Mouse (Mus musculus) MEL (cell line): ENCODE results near the gene Kcna2. TPM values are rescaled to one million over a fixed set of nuclear protein-coding genes. Genes with fewer than 3 reads are reported as not detected.

ENCODE experiments used
- DNase-seq: peaks from one replicate; pipeline ENCODE4 v3.0.0; 2011; ENCODE audit warnings: low read depth, low spot score
- H3K27ac ChIP-seq: 2 replicates; pipeline ENCODE4 v1.5.1; 2012; ENCODE audit warnings: low read depth, mild to moderate bottlenecking, control low read depth, low read length, moderate library complexity; ENCODE audit not compliant: control insufficient read depth
- H3K27me3 ChIP-seq, 2 experiments: fragments of 150-350 bp in 1 of 2; sonication (generic) in 1 of 2; 2 replicates each; pipeline ENCODE4 v1.6.1; 2012; ENCODE audit warnings: low read length in 2 of 2, mild to moderate bottlenecking in 2 of 2, improper control_type of control experiment in 1 of 2, moderate library complexity in 1 of 2; ENCODE audit not compliant: insufficient read depth in 2 of 2, control insufficient read depth in 1 of 2
- H3K36me3 ChIP-seq, 2 experiments: 2 replicates each; pipeline ENCODE4 v1.6.1; 2012 to 2014; ENCODE audit warnings: low read length in 2 of 2, improper control_type of control experiment in 1 of 2, inconsistent platforms in 1 of 2, mild to moderate bottlenecking in 1 of 2; ENCODE audit not compliant: insufficient read depth in 2 of 2, control insufficient read depth in 1 of 2
- H3K4me1 ChIP-seq, 2 experiments: fragments of 150-350 bp in 1 of 2; sonication (generic) in 1 of 2; 2 replicates each; pipeline ENCODE4 v1.6.1; 2012; ENCODE audit warnings: low read length in 2 of 2, improper control_type of control experiment in 1 of 2, mild to moderate bottlenecking in 1 of 2; ENCODE audit not compliant: insufficient read depth in 2 of 2, control insufficient read depth in 1 of 2
- H3K4me3 ChIP-seq, 2 experiments: fragments of 150-350 bp in 1 of 2; sonication (generic) in 1 of 2; 2 replicates each; pipeline ENCODE4 v1.5.1; 2012; ENCODE audit warnings: low read depth in 2 of 2, low read length in 2 of 2, mild to moderate bottlenecking in 2 of 2, moderate library complexity in 2 of 2, control low read depth in 1 of 2, improper control_type of control experiment in 1 of 2; ENCODE audit not compliant: control insufficient read depth in 1 of 2, insufficient read depth in 1 of 2
- H3K79me2 ChIP-seq: 2 replicates; pipeline ENCODE4 v1.6.1; 2012; ENCODE audit warnings: mild to moderate bottlenecking, low read length, moderate library complexity; ENCODE audit not compliant: control insufficient read depth, poor library complexity, insufficient read depth
- H3K9ac ChIP-seq: 2 replicates; pipeline ENCODE4 v1.6.1; 2012; ENCODE audit warnings: low read depth, mild to moderate bottlenecking, control low read depth, low read length, moderate library complexity; ENCODE audit not compliant: control insufficient read depth, poor library complexity, severe bottlenecking
- H3K9me3 ChIP-seq: fragments of 150-350 bp; sonication (generic); replicated peaks from 2 replicates; pipeline ENCODE4 v1.6.1; 2012; ENCODE audit warnings: mild to moderate bottlenecking, low read length, improper control_type of control experiment, moderate library complexity; ENCODE audit not compliant: insufficient read depth
- BHLHE40 ChIP-seq: IDR thresholded peaks from 2 replicates; pipeline ENCODE4 v1.6.1; 2012; ENCODE audit warnings: low read depth, mild to moderate bottlenecking, inconsistent platforms, low read length, improper control_type of control experiment, borderline replicate concordance
- CHD1 ChIP-seq: IDR thresholded peaks from 2 replicates; pipeline ENCODE4 v1.6.1; 2012; ENCODE audit warnings: low read depth, mild to moderate bottlenecking, inconsistent platforms, low read length, improper control_type of control experiment
- ELF1 ChIP-seq: IDR thresholded peaks from 2 replicates; pipeline ENCODE4 v1.6.1; 2014; ENCODE audit warnings: low read depth, mild to moderate bottlenecking, inconsistent platforms, low read length, improper control_type of control experiment, moderate library complexity
- ETS1 ChIP-seq: IDR thresholded peaks from 2 replicates; pipeline ENCODE4 v1.6.1; 2012; ENCODE audit warnings: low read depth, mild to moderate bottlenecking, inconsistent platforms, low read length, improper control_type of control experiment, moderate library complexity
- MAFK ChIP-seq: IDR thresholded peaks from 2 replicates; pipeline ENCODE4 v1.6.1; 2011; ENCODE audit warnings: low read depth, mild to moderate bottlenecking, low read length, improper control_type of control experiment, borderline replicate concordance
- MAX ChIP-seq: IDR thresholded peaks from 2 replicates; pipeline ENCODE4 v1.6.1; 2011; ENCODE audit warnings: low read length, improper control_type of control experiment
- MAZ ChIP-seq: IDR thresholded peaks from 2 replicates; pipeline ENCODE4 v1.6.1; 2012; ENCODE audit warnings: low read depth, mild to moderate bottlenecking, inconsistent platforms, low read length, improper control_type of control experiment
- MYC ChIP-seq: IDR thresholded peaks from 2 replicates; pipeline ENCODE4 v1.6.1; 2011; ENCODE audit warnings: low read depth, mild to moderate bottlenecking, low read length, improper control_type of control experiment, moderate library complexity
- POLR2AphosphoS2 ChIP-seq: IDR thresholded peaks from 2 replicates; pipeline ENCODE4 v1.6.1; 2011; ENCODE audit warnings: low read length, improper control_type of control experiment
- RCOR1 ChIP-seq: IDR thresholded peaks from 2 replicates; pipeline ENCODE4 v1.6.1; 2012; ENCODE audit warnings: low read depth, mild to moderate bottlenecking, inconsistent platforms, low read length, improper control_type of control experiment
- SMC3 ChIP-seq: IDR thresholded peaks from 2 replicates; pipeline ENCODE4 v1.6.1; 2011; ENCODE audit warnings: low read depth, low read length, improper control_type of control experiment
- UBTF ChIP-seq: IDR thresholded peaks from 2 replicates; pipeline ENCODE4 v1.6.1; 2012; ENCODE audit warnings: low read depth, mild to moderate bottlenecking, inconsistent platforms, low read length, improper control_type of control experiment, moderate library complexity, borderline replicate concordance; ENCODE audit not compliant: insufficient read depth
- ZKSCAN1 ChIP-seq: IDR thresholded peaks from 2 replicates; pipeline ENCODE4 v1.6.1; 2012; ENCODE audit warnings: low read depth, mild to moderate bottlenecking, inconsistent platforms, low read length, improper control_type of control experiment, moderate library complexity
- ZMIZ1 ChIP-seq: IDR thresholded peaks from 2 replicates; pipeline ENCODE4 v1.6.1; 2012; ENCODE audit warnings: low read depth, mild to moderate bottlenecking, inconsistent platforms, low read length, improper control_type of control experiment, moderate library complexity
- polyA plus RNA-seq, 2 experiments: library from polyadenylated mRNA; stranded (reverse) in 1 of 2; unstranded in 1 of 2; fragments of >175 nt in 1 of 2; fragments of >200 nt in 1 of 2; gene quantifications; 2 replicates each; pipeline versions ENCODE4 v1.2.1 to v1.2.4; 2012; ENCODE audit warnings: low replicate concordance in 2 of 2, low read depth in 1 of 2; ENCODE audit not compliant: insufficient read length in 2 of 2, insufficient read depth in 1 of 2, missing spikeins in 1 of 2
- total RNA-seq: library from RNA; depleted of rRNA; stranded (reverse); fragments of 300-350 nt; gene quantifications from 2 replicates; pipeline ENCODE4 v1.2.3, GENCODE M21; 2012

The Kcna2 gene
- total and polyA plus RNA-seq, 3 experiments, result under 0.01 TPM; not detected in 2

GRCm38 (mm10) chr3:107153772-107154655 lies 53.1 kb downstream of the Kcna2 start:
- Histone ChIP-seq H3K9ac (no peak overlapping the region), H3K4me3 (no peak overlapping the region), H3K36me3 (no peaks in the 10 kb centered on the region), H3K79me2 (no peaks in the 10 kb centered on the region), H3K27ac (no peak overlapping the region), H3K27me3 (no peaks in the 10 kb centered on the region), H3K9me3 (no peaks in the 10 kb centered on the region)
- DNase-seq, result no peak
- no peak for TF ChIP-seq CHD1
- TF ChIP-seq POLR2AphosphoS2, result no peak
- no peak for TF ChIP-seq ETS1
- no peak for TF ChIP-seq ZKSCAN1
- no peak for TF ChIP-seq UBTF
- TF ChIP-seq RCOR1, result no peak
- TF ChIP-seq, all 39 proteins: peak for 0
- no peaks in the 10 kb centered on the region for H3K4me1 ChIP-seq

GRCm38 (mm10) chr3:107158856-107159255 lies 57.9 kb downstream of the Kcna2 start:
- no peaks in the 10 kb centered on the region for H3K9me3 ChIP-seq
- no peaks in the 10 kb centered on the region for H3K4me1 ChIP-seq
- H3K9ac ChIP-seq, result no peak overlapping the region
- H3K4me3 ChIP-seq, result no peak overlapping the region
- DNase-seq, result no peak
- no peaks in the 10 kb centered on the region for H3K36me3 ChIP-seq
- H3K27ac ChIP-seq, result no peak overlapping the region
- H3K27me3 ChIP-seq, result no peaks in the 10 kb centered on the region
- no peaks in the 10 kb centered on the region for H3K79me2 ChIP-seq
- TF ChIP-seq MYC (no peak), ZMIZ1 (no peak), ELF1 (no peak), POLR2AphosphoS2 (no peak), SMC3 (no peak)

- no peak for DNase-seq
- no peak for TF ChIP-seq MAX
- TF ChIP-seq MAFK, result no peak
- TF ChIP-seq POLR2AphosphoS2, result no peak
- TF ChIP-seq ELF1, result no peak
- TF ChIP-seq BHLHE40, result no peak
- no peak for TF ChIP-seq MYC
- TF ChIP-seq MAZ, result no peak
- H3K9me3 ChIP-seq, result no peaks in the 10 kb centered on the region
- no peak overlapping the region for H3K27ac ChIP-seq
- no peaks in the 10 kb centered on the region for H3K27me3 ChIP-seq
- H3K4me1 ChIP-seq, result no peaks in the 10 kb centered on the region
- H3K4me3 ChIP-seq, result no peak overlapping the region
- H3K36me3 ChIP-seq, result no peaks in the 10 kb centered on the region
- H3K79me2 ChIP-seq, result no peaks in the 10 kb centered on the region
- H3K9ac ChIP-seq, result no peak overlapping the region
These were observed 58.5 kb downstream of the Kcna2 start for GRCm38 (mm10) chr3:107159418-107159817.
